Mouse (Mus musculus): ENCODE measurements at regions not wholly inside any gene's neighbourhood (a gene's known extent, or its start where the extent isn't known, plus 50 kb on each side); places are given as distances from the start of the nearest gene placed in this dataset.

GRCm38 (mm10) chr6:134320379-134320932, 75.7 kb upstream of the Bcl2l14 start:
- DNase-seq (ENCODE audit: low read depth, low spot score): no peak

- no peak for DNase-seq (ENCODE audit: low read depth, low spot score)
These were observed 72.1 kb upstream of the Bcl2l14 start for GRCm38 (mm10) chr6:134324001-134324400.

- DNase-seq (ENCODE audit: low read depth, low spot score): no peak
These were observed 70.6 kb upstream of the Bcl2l14 start for GRCm38 (mm10) chr6:134325564-134325963.

GRCm38 (mm10) chr6:134329550-134330299, 66.4 kb upstream of the Bcl2l14 start:
- peak; percentile 68 for DNase-seq (ENCODE audit: low read depth, low spot score)

GRCm38 (mm10) chr6:134330300-134330640, 65.8 kb upstream of the Bcl2l14 start:
- no peak for DNase-seq (ENCODE audit: low read depth, low spot score)

GRCm38 (mm10) chr6:134332718-134333432, 63.2 kb upstream of the Bcl2l14 start:
- DNase-seq (ENCODE audit: low read depth, low spot score): no peak

GRCm38 (mm10) chr6:134335711-134336110, 60.4 kb upstream of the Bcl2l14 start:
- no peak for DNase-seq (ENCODE audit: low read depth, low spot score)

- DNase-seq (ENCODE audit: low read depth, low spot score): no peak
These were observed 53.1 kb upstream of the Bcl2l14 start for GRCm38 (mm10) chr6:134342796-134343605.

GRCm38 (mm10) chr6:134343606-134343901, 52.6 kb upstream of the Bcl2l14 start:
- no peak for DNase-seq (ENCODE audit: low read depth, low spot score)

Data from ES-CJ7 (cell line).